In genomic region chr12:11221524-11222330, GRCm38 (mm10) we compare ENCODE assay signal across 9 mouse cellular contexts. TPM values are rescaled to one million over a fixed set of nuclear protein-coding genes. Genes with fewer than 3 reads are reported as not detected.
DNase-seq lines count a peak whose midpoint lies in the region; ATAC-seq lines count a peak whose summit lies in the region.
"Had no signal": no experiment of that assay in that cellular context is flagged by ENCODE, and none has a peak within 500 bp of the region (broad histone marks: within the 10 kb centered on the region; RNA-seq: fewer than 3 reads in every experiment).

No protein-coding gene starts in this region.

- ATAC-seq in embryonic facial prominence, embryonic 12.5 days (ENCODE audit: insufficient number of reproducible peaks, insufficient read depth, low FRiP score, low TSS enrichment) = peak; percentile 36
- ATAC-seq in heart, embryonic 15.5 days (replicated peaks; ENCODE audit: insufficient number of reproducible peaks, insufficient read depth, low FRiP score, low read depth) = peak; percentile 40; the same call in 1 of the 2 replicates
- ATAC-seq in frontal cortex, adult (ENCODE audit: low TSS enrichment) = no peak
- ATAC-seq in CD4-positive, CD25-positive, alpha-beta regulatory T cell, adult 4 months = no peak

- H3K4me2 ChIP-seq in embryonic facial prominence, embryonic 12.5 days (replicated peaks) = no peak overlapping the region
- peak overlapping the region; percentile 34 for H3K4me2 ChIP-seq in heart, embryonic 15.5 days
- H3K4me2 ChIP-seq: liver, embryonic 13.5 days had no signal

- H3K4me3 ChIP-seq in embryonic facial prominence, embryonic 12.5 days = no peak overlapping the region
- H3K4me3 ChIP-seq in heart, embryonic 15.5 days = no peak overlapping the region
- no peak overlapping the region for H3K4me3 ChIP-seq in midbrain, embryonic 10.5 days
- H3K4me3 ChIP-seq: liver, embryonic 13.5 days had no signal

- 53% methylated on average over 20 of the region's 20 CpGs for WGBS in embryonic facial prominence, embryonic 12.5 days
- WGBS in heart, embryonic 15.5 days = 38% methylated on average over 20 of the region's 20 CpGs
- WGBS in midbrain, embryonic 10.5 days = 65% methylated on average over 20 of the region's 20 CpGs

- H3K27me3 ChIP-seq in embryonic facial prominence, embryonic 12.5 days = no peaks in the 10 kb centered on the region
- H3K27me3 ChIP-seq in heart, embryonic 15.5 days = no peaks in the 10 kb centered on the region
- no peaks in the 10 kb centered on the region for H3K27me3 ChIP-seq in midbrain, embryonic 10.5 days (ENCODE audit: low read depth, poor library complexity, severe bottlenecking)
- H3K27me3 ChIP-seq: liver, embryonic 13.5 days had no signal

- 0 out of 2 replicates have a peak overlapping the region, but pooled peaks have one; percentile 25 for H3K27ac ChIP-seq in embryonic facial prominence, embryonic 12.5 days
- peak overlapping the region; percentile 63 for H3K27ac ChIP-seq in heart, embryonic 15.5 days
- H3K27ac ChIP-seq in midbrain, embryonic 10.5 days (replicated peaks) = peak overlapping the region; percentile 74
- H3K27ac ChIP-seq: liver, embryonic 13.5 days had no signal

- peak; percentile 28 for DNase-seq in brain, adult 2 months (ENCODE audit: low read depth, low spot score)
- DNase-seq in midbrain, embryonic 10.5 days (ENCODE audit: low spot score) = peak; percentile 32
- DNase-seq in urinary bladder, adult 2 months (ENCODE audit: low spot score) = no peak
- no peak for DNase-seq in spleen, adult 18-20 months
- DNase-seq: liver, embryonic 13.5 days had no signal

- H3K4me1 ChIP-seq in embryonic facial prominence, embryonic 12.5 days = peaks cover 6% of the 10 kb centered on the region; the same call in 1 of the 2 replicates
- H3K4me1 ChIP-seq in heart, embryonic 15.5 days (replicated peaks) = peaks cover 38% of the 10 kb centered on the region
- peaks cover 18% of the 10 kb centered on the region for H3K4me1 ChIP-seq in midbrain, embryonic 10.5 days
- H3K4me1 ChIP-seq: liver, embryonic 13.5 days had no signal

- H3K36me3 ChIP-seq in embryonic facial prominence, embryonic 12.5 days = no peaks in the 10 kb centered on the region
- H3K36me3 ChIP-seq in heart, embryonic 15.5 days = no peaks in the 10 kb centered on the region
- H3K36me3 ChIP-seq in midbrain, embryonic 10.5 days = no peaks in the 10 kb centered on the region
- H3K36me3 ChIP-seq: liver, embryonic 13.5 days had no signal

- no peak overlapping the region for H3K9ac ChIP-seq in embryonic facial prominence, embryonic 12.5 days
- no peak overlapping the region for H3K9ac ChIP-seq in heart, embryonic 15.5 days
- H3K9ac ChIP-seq: liver, embryonic 13.5 days had no signal

- no peaks in the 10 kb centered on the region for H3K9me3 ChIP-seq in embryonic facial prominence, embryonic 12.5 days
- H3K9me3 ChIP-seq in heart, embryonic 15.5 days (replicated peaks) = no peaks in the 10 kb centered on the region
- H3K9me3 ChIP-seq in midbrain, embryonic 10.5 days (replicated peaks) = no peaks in the 10 kb centered on the region
- H3K9me3 ChIP-seq: liver, embryonic 13.5 days had no signal

RNA-seq across cellular contexts. Expression of gene Msgn1, which starts 13.0 kb away (rescaled TPM):
- not detected in 2 replicates for polyA plus RNA-seq in embryonic facial prominence, embryonic 12.5 days (2016; fragmentation: Nextera tagmentation; extraction: Ambion mirVana)
- not detected in 2 replicates for polyA plus RNA-seq in heart, embryonic 15.5 days (2015; fragmentation: Nextera tagmentation; extraction: Ambion mirVana)
- not detected in 2 replicates for polyA plus RNA-seq in midbrain, embryonic 10.5 days (2016; fragmentation: Nextera tagmentation; extraction: Ambion mirVana)
- not detected in 2 replicates for polyA plus RNA-seq in urinary bladder, adult 2 months (2012; rRNA removed)
- polyA plus RNA-seq in CD4-positive, CD25-positive, alpha-beta regulatory T cell, adult 4 months (2017; shearing (Covaris generic)) = under 1 TPM in 1 of 2 experiments, not detected in 1; 0.73 TPM
- polyA plus RNA-seq: liver, embryonic 13.5 days had no signal

RNA-seq across cellular contexts. Expression of gene Gen1, which starts 43.9 kb away (rescaled TPM):
- 11.6 and 13.2 TPM in 2 replicates for polyA plus RNA-seq in embryonic facial prominence, embryonic 12.5 days (2016; fragmentation: Nextera tagmentation; extraction: Ambion mirVana)
- polyA plus RNA-seq in heart, embryonic 15.5 days (2015; fragmentation: Nextera tagmentation; extraction: Ambion mirVana) = 5.8 and 6.8 TPM in 2 replicates
- polyA plus RNA-seq in midbrain, embryonic 10.5 days (2016; fragmentation: Nextera tagmentation; extraction: Ambion mirVana) = 15.3 and 17.9 TPM in 2 replicates
- polyA plus RNA-seq in urinary bladder, adult 2 months (2012; rRNA removed) = 0.52 and 0.77 TPM in 2 replicates
- polyA plus RNA-seq in CD4-positive, CD25-positive, alpha-beta regulatory T cell, adult 4 months (2017; shearing (Covaris generic)) = 1 to 10 TPM; 1.2 to 1.5 TPM

RNA-seq across cellular contexts. Expression of gene Smc6, which starts 44.0 kb away (rescaled TPM):
- polyA plus RNA-seq in embryonic facial prominence, embryonic 12.5 days (2016; fragmentation: Nextera tagmentation; extraction: Ambion mirVana) = 145 and 152 TPM in 2 replicates
- 111 and 114 TPM in 2 replicates for polyA plus RNA-seq in heart, embryonic 15.5 days (2015; fragmentation: Nextera tagmentation; extraction: Ambion mirVana)
- polyA plus RNA-seq in midbrain, embryonic 10.5 days (2016; fragmentation: Nextera tagmentation; extraction: Ambion mirVana) = 130 TPM in 2 replicates
- 40.1 and 41.7 TPM in 2 replicates for polyA plus RNA-seq in urinary bladder, adult 2 months (2012; rRNA removed)
- polyA plus RNA-seq in CD4-positive, CD25-positive, alpha-beta regulatory T cell, adult 4 months (2017; shearing (Covaris generic)) = 100 to 1,000 TPM; 119 to 222 TPM

Comparison
In these comparisons a context has a peak if more than half of its experiments do, and no peak if none do; other contexts are left out.
1. DNase-seq: peak in brain, adult 2 months (single experiment) and midbrain, embryonic 10.5 days (single experiment); none in urinary bladder, adult 2 months (single experiment) and spleen, adult 18-20 months (0 of 2).
2. ATAC-seq: peak in embryonic facial prominence, embryonic 12.5 days (single experiment) and heart, embryonic 15.5 days (single experiment); none in frontal cortex, adult (single experiment) and CD4-positive, CD25-positive, alpha-beta regulatory T cell, adult 4 months (single experiment).
3. Peak in every context shown above with its lines, with median percentiles within 50 percentile points of each other: H3K27ac ChIP-seq.